Mouse (Mus musculus): ENCODE measurements at regions not wholly inside any gene's neighbourhood (a gene's known extent, or its start where the extent isn't known, plus 50 kb on each side); places are given as distances from the start of the nearest gene placed in this dataset.

DNA sequence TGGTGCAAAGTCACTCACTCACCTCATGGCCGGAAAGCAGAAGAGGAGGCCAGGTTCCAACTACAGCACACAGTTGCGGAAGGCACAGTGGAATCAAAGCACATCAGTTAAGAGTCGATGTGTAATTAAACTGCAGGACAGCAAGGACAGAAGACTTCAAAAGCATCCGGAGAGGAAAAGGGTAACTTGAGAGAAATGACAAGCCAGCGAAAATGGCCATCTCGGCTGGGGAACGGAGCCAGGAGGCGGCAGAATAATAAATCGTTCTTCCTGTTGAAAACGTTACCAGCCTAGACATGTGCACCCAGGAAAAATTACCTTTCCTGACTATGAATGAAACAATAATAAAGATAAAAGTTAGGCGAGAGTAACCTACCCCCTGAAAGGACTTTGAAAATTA lies 56.2 kb upstream of the Zdhhc17 start:
- no peak for TF ChIP-seq CTCF (conservative IDR thresholded peaks at IDR 0.05; ENCODE audit: low read length)
- no peak for TF ChIP-seq POU5F1 (IDR thresholded peaks at IDR 0.05; ENCODE audit: borderline replicate concordance, low read length)
- no peak for TF ChIP-seq NANOG (IDR thresholded peaks at IDR 0.05; ENCODE audit: borderline replicate concordance, low read length)

Measured in E14TG2a.4 (cell line).